Mouse (Mus musculus) neural tube, embryonic 15.5 days (tissue): ENCODE data around the gene Elmo1. TPM values are rescaled to one million over a fixed set of nuclear protein-coding genes. Genes with fewer than 3 reads are reported as not detected.

Experiments used
- ATAC-seq: fragments of 200-750 bp; cut with Nextera tagmentation; 2 replicates; pipeline ENCODE4 v1.8.0; 2017; ENCODE audit warnings: mild to moderate bottlenecking, moderate TSS enrichment, moderate library complexity; ENCODE audit not compliant: low FRiP score
- H3K27ac ChIP-seq: fragments of 300-500 bp; sonication (generic); replicated peaks from 2 replicates; pipeline ENCODE4 v1.5.1; 2015; ENCODE audit warnings: mild to moderate bottlenecking, inconsistent platforms
- H3K27me3 ChIP-seq: fragments of 300-500 bp; sonication (generic); replicated peaks from 2 replicates; pipeline ENCODE4 v1.6.1; 2015; ENCODE audit warnings: inconsistent platforms
- H3K36me3 ChIP-seq: fragments of 300-500 bp; sonication (generic); 2 replicates; pipeline ENCODE4 v1.6.1; 2015; ENCODE audit warnings: inconsistent platforms
- H3K4me1 ChIP-seq: fragments of 300-500 bp; sonication (generic); 2 replicates; pipeline ENCODE4 v1.6.1; 2015; ENCODE audit warnings: inconsistent platforms
- H3K4me2 ChIP-seq: fragments of 300-500 bp; sonication (generic); 2 replicates; pipeline ENCODE4 v1.6.1; 2015; ENCODE audit warnings: inconsistent platforms, mild to moderate bottlenecking, moderate library complexity
- H3K4me3 ChIP-seq: fragments of 300-500 bp; sonication (generic); replicated peaks from 2 replicates; pipeline ENCODE4 v1.5.1; 2015; ENCODE audit warnings: mild to moderate bottlenecking, inconsistent platforms
- H3K9ac ChIP-seq: fragments of 300-500 bp; sonication (generic); replicated peaks from 2 replicates; pipeline ENCODE4 v1.6.1; 2015; ENCODE audit warnings: mild to moderate bottlenecking, inconsistent platforms
- H3K9me3 ChIP-seq: fragments of 300-500 bp; sonication (generic); replicated peaks from 2 replicates; pipeline ENCODE4 v1.6.1; 2016; ENCODE audit warnings: inconsistent platforms
- WGBS: fragments of 180-500 bp; shearing (Covaris S2); methylation state at CpG from one replicate; pipeline ENCODE4 v1.1.7; 2015; ENCODE audit warnings: mixed read lengths; 5-methylcytosine and 5-hydroxymethylcytosine counted together
- polyA plus RNA-seq: library from polyadenylated mRNA; unstranded; fragments of >200 nt; fragmentation: Nextera tagmentation; extraction: Ambion mirVana; gene quantifications from 2 replicates; pipeline ENCODE4 v1.2.1, GENCODE M21; 2015

Gene Elmo1
- polyA plus RNA-seq, 1 experiment from 2014 or later: 42.9 TPM

DNA sequence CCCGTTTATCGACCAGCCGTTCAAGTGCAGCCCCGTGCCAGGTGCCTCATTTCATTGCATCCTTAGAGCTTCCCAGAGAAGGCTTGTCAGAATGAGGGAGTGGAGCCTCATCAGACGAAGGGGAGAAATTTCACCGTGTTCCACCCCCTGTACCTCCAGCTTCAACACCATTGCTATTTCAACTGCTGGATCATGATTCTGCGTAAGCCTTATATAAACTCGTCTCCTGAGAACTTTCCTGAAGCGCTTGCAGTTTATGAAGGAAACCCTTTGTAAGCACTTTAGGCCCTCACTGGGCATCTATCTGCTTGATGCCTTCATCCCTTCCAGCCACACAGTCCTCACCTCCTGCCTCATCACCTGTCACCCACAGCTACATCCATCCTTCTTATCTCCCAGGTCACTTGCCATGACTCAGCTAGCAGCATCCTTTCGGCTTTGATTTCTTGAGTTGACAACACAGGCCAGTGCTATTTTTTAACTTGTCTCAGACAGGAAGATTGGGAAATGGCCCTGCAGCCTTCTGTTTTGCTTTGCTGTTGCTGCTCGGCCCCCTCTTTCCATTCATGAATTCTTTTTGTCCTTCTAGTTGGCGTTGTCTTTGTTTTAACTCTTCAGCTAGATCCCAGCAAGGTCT lies 456.3 kb downstream of the Elmo1 start:
- no peaks in the 10 kb centered on the region for H3K4me1 ChIP-seq
- H3K27me3 ChIP-seq: no peaks in the 10 kb centered on the region
- no peak overlapping the region for H3K9ac ChIP-seq
- no peak overlapping the region for H3K4me3 ChIP-seq
- WGBS: 79% methylated on average over 12 of the region's 12 CpGs
- ATAC-seq: no peak
- no peak overlapping the region for H3K27ac ChIP-seq
- no peak overlapping the region for H3K4me2 ChIP-seq
- H3K9me3 ChIP-seq: no peaks in the 10 kb centered on the region; the same call in 1 of the 2 replicates
- no peaks in the 10 kb centered on the region for H3K36me3 ChIP-seq

DNA sequence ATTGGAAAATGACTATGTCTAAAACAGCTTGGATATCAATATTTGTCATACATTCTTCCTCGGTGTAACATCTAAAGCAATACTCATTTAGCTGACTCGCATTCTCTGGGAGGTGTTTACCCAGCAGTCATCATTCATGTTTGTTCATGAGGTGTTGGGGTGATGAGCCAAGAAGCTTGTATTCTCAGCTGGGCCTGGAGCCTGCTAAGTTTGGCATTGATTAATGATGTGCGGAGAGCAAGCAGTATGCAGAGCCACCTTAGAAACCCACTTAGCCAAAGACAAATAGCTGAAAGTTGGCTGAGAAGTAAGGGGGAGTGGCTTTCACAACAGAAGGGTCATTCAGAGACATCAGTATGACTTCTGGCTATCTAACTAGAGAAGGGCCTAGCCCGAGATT lies 459.6 kb downstream of the Elmo1 start:
- Histone ChIP-seq H3K4me3 (no peak overlapping the region), H3K4me1 (no peaks in the 10 kb centered on the region), H3K4me2 (no peak overlapping the region), H3K9ac (no peak overlapping the region), H3K9me3 (no peaks in the 10 kb centered on the region), H3K27me3 (no peaks in the 10 kb centered on the region), H3K36me3 (no peaks in the 10 kb centered on the region), H3K27ac (no peak overlapping the region)
- ATAC-seq: peak; percentile 39
- WGBS: 74% methylated on average over 4 of the region's 4 CpGs

DNA sequence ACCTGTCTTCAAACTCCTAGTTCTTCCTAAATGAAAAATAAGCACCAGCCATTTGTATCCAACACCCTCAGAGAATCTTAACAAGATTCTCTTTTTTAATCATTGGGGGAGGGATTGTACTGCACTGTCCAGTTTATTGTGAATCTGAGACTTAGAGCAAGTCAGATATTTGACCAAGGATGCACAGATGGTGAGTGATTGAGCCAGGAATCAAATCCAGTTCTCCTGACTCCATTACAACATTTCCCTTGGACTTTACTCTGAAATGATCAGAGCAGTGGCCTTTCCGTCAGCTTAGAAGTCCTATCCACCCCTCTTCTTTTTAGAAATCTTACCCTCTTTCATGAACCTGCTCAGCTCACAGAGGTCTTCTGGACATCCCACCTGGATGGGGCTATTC lies 461.2 kb downstream of the Elmo1 start:
- no peak for ATAC-seq
- no peak overlapping the region for H3K9ac ChIP-seq
- 91% methylated on average over 1 of the region's 1 CpGs for WGBS

DNA sequence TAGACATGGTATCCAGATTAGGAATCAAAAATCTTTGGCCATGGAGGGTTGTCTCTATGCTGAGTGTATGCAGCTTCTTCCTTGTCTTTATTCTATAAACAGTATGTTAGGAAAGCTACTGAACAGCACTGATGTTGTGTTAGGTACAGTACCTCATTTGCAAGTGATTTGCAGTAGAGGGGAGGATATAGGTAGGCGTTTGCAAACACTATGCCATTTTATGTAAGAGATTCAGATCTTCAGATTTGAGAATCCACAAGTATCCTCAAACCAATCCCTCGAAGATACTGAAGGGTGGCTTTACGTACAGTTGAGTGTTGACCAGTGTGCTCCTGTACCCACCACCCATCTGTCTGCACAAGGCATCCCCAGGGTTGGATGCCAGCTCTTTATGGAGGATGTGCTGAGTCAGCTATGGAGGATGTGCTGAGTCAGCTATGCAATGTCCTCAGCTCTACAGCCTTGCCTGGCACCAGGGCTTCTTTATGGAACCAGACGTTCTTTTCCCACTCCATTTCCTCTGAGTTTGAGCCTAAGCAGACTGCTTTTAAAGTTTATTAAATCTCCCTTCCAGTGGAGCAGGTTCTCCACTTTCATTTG lies 465.6 kb downstream of the Elmo1 start:
- Histone ChIP-seq H3K36me3 (no peaks in the 10 kb centered on the region), H3K4me1 (no peaks in the 10 kb centered on the region), H3K9me3 (no peaks in the 10 kb centered on the region), H3K9ac (no peak overlapping the region), H3K27ac (no peak overlapping the region), H3K4me3 (no peak overlapping the region), H3K27me3 (no peaks in the 10 kb centered on the region), H3K4me2 (no peak overlapping the region)
- WGBS: 91% methylated on average over 4 of the region's 4 CpGs
- ATAC-seq: no peak

More for the DNA sequence above, 461.2 kb downstream of the Elmo1 start:
- Histone ChIP-seq H3K36me3 (no peaks in the 10 kb centered on the region), H3K4me1 (no peaks in the 10 kb centered on the region), H3K4me3 (no peak overlapping the region), H3K4me2 (no peak overlapping the region), H3K27me3 (no peaks in the 10 kb centered on the region), H3K27ac (no peak overlapping the region), H3K9me3 (no peaks in the 10 kb centered on the region)

GRCm38 (mm10) chr13:20556739-20557138 lies 466.3 kb downstream of the Elmo1 start:
- no peak overlapping the region for H3K4me3 ChIP-seq
- ATAC-seq: no peak
- 84% methylated on average over 10 of the region's 10 CpGs for WGBS
- H3K9me3 ChIP-seq: no peaks in the 10 kb centered on the region
- no peaks in the 10 kb centered on the region for H3K4me1 ChIP-seq
- H3K36me3 ChIP-seq: no peaks in the 10 kb centered on the region
- H3K9ac ChIP-seq: no peak overlapping the region
- H3K27ac ChIP-seq: no peak overlapping the region
- H3K4me2 ChIP-seq: no peak overlapping the region
- H3K27me3 ChIP-seq: no peaks in the 10 kb centered on the region

DNA sequence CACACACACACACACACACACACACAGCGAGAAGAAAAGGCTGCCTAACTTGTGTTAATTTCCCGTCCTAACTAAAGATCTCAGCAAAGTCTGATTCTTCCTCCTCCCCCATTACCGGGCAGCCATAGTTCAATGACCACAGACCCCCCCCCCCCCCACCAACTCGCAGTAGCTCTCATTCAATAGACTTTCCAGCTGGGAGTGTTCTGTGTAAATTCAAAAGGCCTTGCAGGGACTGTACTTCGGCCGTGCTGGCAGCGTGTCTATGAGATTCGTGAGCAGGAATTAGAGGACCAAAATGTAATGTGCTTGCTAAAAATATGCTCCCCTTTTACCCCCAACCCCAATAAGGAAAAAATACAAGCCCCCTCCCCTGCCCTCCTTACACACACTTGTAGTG lies 466.8 kb downstream of the Elmo1 start:
- Histone ChIP-seq H3K4me1 (no peaks in the 10 kb centered on the region), H3K4me3 (no peak overlapping the region), H3K27me3 (no peaks in the 10 kb centered on the region), H3K4me2 (no peak overlapping the region), H3K9me3 (no peaks in the 10 kb centered on the region), H3K36me3 (no peaks in the 10 kb centered on the region), H3K27ac (no peak overlapping the region), H3K9ac (no peak overlapping the region)
- ATAC-seq: no peak
- 49% methylated on average over 8 of the region's 8 CpGs for WGBS

- no peaks in the 10 kb centered on the region for H3K4me1 ChIP-seq
- no peaks in the 10 kb centered on the region for H3K9me3 ChIP-seq
- no peak overlapping the region for H3K9ac ChIP-seq
- H3K4me2 ChIP-seq: no peak overlapping the region
- no peak overlapping the region for H3K4me3 ChIP-seq
- WGBS: 77% methylated on average over 2 of the region's 2 CpGs
- no peaks in the 10 kb centered on the region for H3K36me3 ChIP-seq
- H3K27me3 ChIP-seq: no peaks in the 10 kb centered on the region
- no peak overlapping the region for H3K27ac ChIP-seq
- ATAC-seq: no peak
These were observed 468.0 kb downstream of the Elmo1 start for GRCm38 (mm10) chr13:20558376-20558775.

DNA sequence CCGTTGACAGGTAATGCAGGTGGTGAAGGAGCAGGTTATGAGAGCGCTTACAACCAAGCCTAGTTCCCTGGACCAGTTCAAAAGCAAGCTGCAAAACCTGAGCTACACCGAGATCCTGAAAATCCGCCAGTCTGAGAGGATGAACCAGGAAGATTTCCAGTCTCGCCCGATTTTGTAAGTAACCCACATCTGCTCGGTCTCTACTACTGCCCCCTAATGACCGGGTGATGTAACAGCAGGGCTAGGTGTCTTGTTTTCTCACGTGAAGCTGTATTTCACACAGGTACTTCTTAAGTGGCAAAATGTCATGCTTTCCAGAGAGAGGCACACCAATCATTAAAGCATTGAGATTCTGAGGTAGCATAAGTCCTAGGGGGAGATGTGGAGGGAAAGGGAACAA lies 474.0 kb downstream of the Elmo1 start:
- 90% methylated on average over 9 of the region's 9 CpGs for WGBS
- H3K27me3 ChIP-seq: no peaks in the 10 kb centered on the region
- no peak overlapping the region for H3K27ac ChIP-seq
- H3K36me3 ChIP-seq: peaks cover 4% of the 10 kb centered on the region; the same call in 1 of the 2 replicates
- no peak overlapping the region for H3K4me2 ChIP-seq
- H3K9me3 ChIP-seq: no peaks in the 10 kb centered on the region
- H3K9ac ChIP-seq: no peak overlapping the region
- ATAC-seq: no peak
- no peaks in the 10 kb centered on the region for H3K4me1 ChIP-seq
- H3K4me3 ChIP-seq: no peak overlapping the region

GRCm38 (mm10) chr13:20575186-20575585 lies 484.8 kb downstream of the Elmo1 start:
- Histone ChIP-seq H3K4me1 (no peaks in the 10 kb centered on the region), H3K4me2 (no peak overlapping the region), H3K27me3 (no peaks in the 10 kb centered on the region), H3K4me3 (no peak overlapping the region), H3K9ac (no peak overlapping the region), H3K9me3 (no peaks in the 10 kb centered on the region), H3K27ac (no peak overlapping the region), H3K36me3 (peaks cover 22% of the 10 kb centered on the region)
- no peak for ATAC-seq
- 92% methylated on average over 2 of the region's 2 CpGs for WGBS

DNA sequence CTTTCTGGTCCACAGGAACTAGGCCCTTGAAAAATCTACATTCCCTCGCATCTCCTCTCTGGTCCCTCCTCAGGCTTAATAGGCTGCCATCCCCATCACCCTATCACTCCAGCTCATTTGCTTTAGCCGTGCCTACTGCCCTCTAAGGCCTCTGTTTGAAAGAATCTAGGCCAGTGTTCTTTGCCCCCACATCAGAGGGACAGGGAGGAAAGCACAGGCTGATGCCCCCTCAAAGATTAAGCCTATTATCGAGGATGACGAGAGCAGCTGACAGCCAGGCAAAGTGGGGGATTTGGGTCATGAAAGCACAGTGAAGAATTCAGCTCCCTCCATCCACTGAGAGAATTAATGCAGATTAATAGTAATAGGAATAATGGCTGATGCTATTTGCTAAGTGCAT lies 495.5 kb downstream of the Elmo1 start:
- no peaks in the 10 kb centered on the region for H3K9me3 ChIP-seq
- ATAC-seq: no peak
- no peaks in the 10 kb centered on the region for H3K27me3 ChIP-seq
- H3K4me2 ChIP-seq: no peak overlapping the region
- H3K9ac ChIP-seq: no peak overlapping the region
- no peaks in the 10 kb centered on the region for H3K4me1 ChIP-seq
- no peak overlapping the region for H3K27ac ChIP-seq
- WGBS: 82% methylated on average over 4 of the region's 4 CpGs
- H3K36me3 ChIP-seq: peaks cover 7% of the 10 kb centered on the region; the same call in 1 of the 2 replicates
- no peak overlapping the region for H3K4me3 ChIP-seq

GRCm38 (mm10) chr13:20586462-20586861 lies 496.1 kb downstream of the Elmo1 start:
- Histone ChIP-seq H3K36me3 (peaks cover 11% of the 10 kb centered on the region; the same call in 1 of the 2 replicates), H3K4me1 (no peaks in the 10 kb centered on the region), H3K27me3 (no peaks in the 10 kb centered on the region), H3K9me3 (no peaks in the 10 kb centered on the region), H3K27ac (no peak overlapping the region), H3K9ac (no peak overlapping the region), H3K4me2 (no peak overlapping the region), H3K4me3 (no peak overlapping the region)
- 86% methylated on average over 3 of the region's 3 CpGs for WGBS
- no peak for ATAC-seq

DNA sequence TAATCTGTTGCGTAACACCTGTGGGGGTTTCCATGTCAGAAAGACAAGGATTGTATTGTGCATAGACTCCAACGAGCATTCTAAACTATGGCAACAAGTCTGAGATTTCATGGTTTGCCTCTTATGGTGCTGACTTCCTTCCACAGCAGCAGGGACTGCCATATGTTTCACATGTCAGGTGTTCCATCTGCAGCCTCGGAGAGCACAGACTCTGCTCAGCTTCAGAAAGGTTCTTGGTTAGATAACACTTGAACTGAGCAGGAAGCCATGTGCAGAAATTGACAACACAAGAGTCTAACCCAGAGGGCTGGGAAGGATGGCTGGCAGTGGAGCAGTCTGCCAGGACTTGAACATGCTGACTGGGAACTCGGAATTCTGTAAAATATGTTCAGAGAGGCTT lies 500.6 kb downstream of the Elmo1 start:
- Histone ChIP-seq H3K9ac (no peak overlapping the region), H3K27me3 (no peaks in the 10 kb centered on the region), H3K4me2 (no peak overlapping the region), H3K4me3 (no peak overlapping the region), H3K36me3 (peaks cover 11% of the 10 kb centered on the region; the same call in 1 of the 2 replicates), H3K9me3 (no peaks in the 10 kb centered on the region), H3K4me1 (no peaks in the 10 kb centered on the region), H3K27ac (no peak overlapping the region)
- WGBS: 75% methylated on average over 4 of the region's 4 CpGs
- no peak for ATAC-seq
